7 mouse cellular contexts compared by ENCODE assay signal in genomic region chrX:11245576-11245975, GRCm38 (mm10).
"Had no signal": no experiment of that assay in that cellular context is flagged by ENCODE, and none has a peak within 500 bp of the region (broad histone marks: within the 10 kb centered on the region; RNA-seq: fewer than 3 reads in every experiment).

No protein-coding gene starts in this region.

- DNase-seq: kidney, postnatal 25 days; layer of hippocampus, adult 9-11 months; lung, embryonic 14.5 days; lung, postnatal 14 days; right cerebral cortex, adult 18-20 months; right cerebral cortex, postnatal 25 days; thymus, postnatal 36 days had no signal
